Mouse (Mus musculus) heart, postnatal 0 days (tissue): ENCODE results near the gene Megf11. TPM values are rescaled to one million over a fixed set of nuclear protein-coding genes. Genes with fewer than 3 reads are reported as not detected.

Source experiments
- ATAC-seq: fragments of 200-750 bp; cut with Nextera tagmentation; 2 replicates; pipeline ENCODE4 v1.8.0; 2017; ENCODE audit warnings: low read depth, moderate number of reproducible peaks, moderate library complexity; ENCODE audit not compliant: insufficient read depth
- DNase-seq: peaks from one replicate; pipeline ENCODE4 v3.0.0-alpha.2; 2016; ENCODE audit warnings: low spot score
- H3K27ac ChIP-seq: fragments of 300-500 bp; sonication (generic); 2 replicates; pipeline ENCODE4 v1.5.1; 2014; ENCODE audit warnings: low read depth, mild to moderate bottlenecking
- H3K27me3 ChIP-seq: fragments of 300-500 bp; sonication (generic); 2 replicates; pipeline ENCODE4 v1.6.1; 2014; ENCODE audit warnings: low read length, mixed read lengths; ENCODE audit not compliant: control insufficient read depth, insufficient read depth
- H3K36me3 ChIP-seq: fragments of 300-500 bp; sonication (generic); replicated peaks from 2 replicates; pipeline ENCODE4 v1.6.1; 2014; ENCODE audit warnings: low read length, mixed read lengths; ENCODE audit not compliant: control insufficient read depth, insufficient read depth
- H3K4me1 ChIP-seq: fragments of 300-500 bp; sonication (generic); 2 replicates; pipeline ENCODE4 v1.6.1; 2014; ENCODE audit warnings: antibody characterized with exemption; ENCODE audit not compliant: control insufficient read depth, insufficient read depth
- H3K4me2 ChIP-seq: fragments of 300-500 bp; sonication (generic); 2 replicates; pipeline ENCODE4 v1.6.1; 2014; ENCODE audit warnings: low read depth, mild to moderate bottlenecking, low read length, moderate library complexity
- H3K4me3 ChIP-seq: fragments of 300-500 bp; sonication (generic); 2 replicates; pipeline ENCODE4 v1.5.1; 2014; ENCODE audit warnings: low read depth, low read length
- H3K9ac ChIP-seq: fragments of 300-500 bp; sonication (generic); replicated peaks from 2 replicates; pipeline ENCODE4 v1.6.1; 2014; ENCODE audit warnings: low read depth, low read length, mixed read lengths
- H3K9me3 ChIP-seq: fragments of 300-500 bp; sonication (generic); replicated peaks from 2 replicates; pipeline ENCODE4 v1.6.1; 2016; ENCODE audit warnings: low read length; ENCODE audit not compliant: control insufficient read depth
- CTCF ChIP-seq: IDR thresholded peaks from 2 replicates; pipeline ENCODE4 v1.5.1; 2016; ENCODE audit warnings: antibody characterized with exemption, control low read depth, low read depth
- EP300 ChIP-seq: IDR thresholded peaks from 2 replicates; pipeline ENCODE4 v1.6.1; 2016; ENCODE audit warnings: antibody characterized with exemption, low read depth
- WGBS: fragments of 180-500 bp; shearing (Covaris S2); extraction: QIAGEN DNeasy Blood & Tissue Kit; methylation state at CpG from one replicate; pipeline ENCODE4 v1.1.7; 2014; 5-methylcytosine and 5-hydroxymethylcytosine counted together
- polyA plus RNA-seq: library from polyadenylated mRNA; unstranded; fragments of >200 nt; fragmentation: Nextera tagmentation; extraction: Ambion mirVana; gene quantifications from 2 replicates; pipeline ENCODE4 v1.2.1, GENCODE M21; 2015
- total RNA-seq: library from RNA; depleted of rRNA; stranded (reverse); fragments of >200 nt; gene quantifications from 2 replicates; pipeline ENCODE4 v1.2.3, GENCODE M21; 2014; ENCODE audit warnings: low replicate concordance

Megf11 gene
- total and polyA plus RNA-seq, 2 experiments from 2014 or later: 0.18 to 0.23 TPM

- H3K9me3 ChIP-seq: no peaks in the 10 kb centered on the region
- H3K4me3 ChIP-seq: peak overlapping the region; percentile 98
- ATAC-seq: no peak
- H3K27ac ChIP-seq: peak overlapping the region; percentile 98
- DNase-seq: peak; percentile 57
- no peaks in the 10 kb centered on the region for H3K27me3 ChIP-seq
- peaks cover 10% of the 10 kb centered on the region for H3K4me1 ChIP-seq
- peak overlapping the region; percentile 95 for H3K9ac ChIP-seq
- TF ChIP-seq CTCF (no peak), EP300 (no peak)
- H3K4me2 ChIP-seq: peak overlapping the region; percentile 84
- 1% methylated on average over 9 of the region's 9 CpGs for WGBS
- H3K36me3 ChIP-seq: no peaks in the 10 kb centered on the region
These were observed 350.7 kb downstream of the Megf11 start for GRCm38 (mm10) chr9:64736076-64736638.

GRCm38 (mm10) chr9:64736639-64737405 lies 351.4 kb downstream of the Megf11 start:
- peak overlapping the region; percentile 98 for H3K4me3 ChIP-seq
- peaks cover 4% of the 10 kb centered on the region; the same call in 1 of the 2 replicates for H3K4me1 ChIP-seq
- H3K27ac ChIP-seq: peak overlapping the region; percentile 98
- H3K36me3 ChIP-seq: no peaks in the 10 kb centered on the region
- peak overlapping the region; percentile 84 for H3K4me2 ChIP-seq
- ATAC-seq (peak; percentile 69), DNase-seq (peak; percentile 96)
- TF ChIP-seq CTCF: no peak
- peak; percentile 74 for TF ChIP-seq EP300
- no peaks in the 10 kb centered on the region for H3K9me3 ChIP-seq
- peak overlapping the region; percentile 95 for H3K9ac ChIP-seq
- WGBS: under 1% methylated on average over 35 of the region's 35 CpGs
- no peaks in the 10 kb centered on the region for H3K27me3 ChIP-seq

GRCm38 (mm10) chr9:64737406-64738201 lies 352.2 kb downstream of the Megf11 start, which contains the start of gene Rab11a:
Gene Rab11a, minus strand, starts transcription at chr9:64737758.
- TF ChIP-seq EP300 (peak; percentile 78), CTCF (0 out of 2 replicates have a peak, but pooled peaks have one; percentile 15)
- peak; percentile 92 for DNase-seq
- no peaks in the 10 kb centered on the region for H3K9me3 ChIP-seq
- H3K4me2 ChIP-seq: peak within 1 kb of the TSS; percentile 84
- peak within 1 kb of the TSS; percentile 95 for H3K9ac ChIP-seq
- peak within 1 kb of the TSS; percentile 98 for H3K4me3 ChIP-seq
- no peaks in the 10 kb centered on the region for H3K36me3 ChIP-seq
- ATAC-seq: peak; percentile 95
- H3K27ac ChIP-seq: peak within 1 kb of the TSS; percentile 98
- H3K27me3 ChIP-seq: no peaks in the 10 kb centered on the region
- WGBS: under 1% methylated on average over 61 of the region's 61 CpGs
- peaks cover 4% of the 10 kb centered on the region; the same call in 1 of the 2 replicates for H3K4me1 ChIP-seq

GRCm38 (mm10) chr9:64739001-64739400 lies 353.6 kb downstream of the Megf11 start:
- DNase-seq (no peak), ATAC-seq (no peak)
- 72% methylated on average over 2 of the region's 2 CpGs for WGBS
- Histone ChIP-seq H3K4me1 (peaks cover 4% of the 10 kb centered on the region; the same call in 1 of the 2 replicates), H3K9ac (no peak overlapping the region), H3K36me3 (no peaks in the 10 kb centered on the region), H3K4me2 (no peak overlapping the region), H3K4me3 (no peak overlapping the region), H3K9me3 (no peaks in the 10 kb centered on the region), H3K27me3 (no peaks in the 10 kb centered on the region), H3K27ac (no peak overlapping the region)
- no peak for TF ChIP-seq CTCF
- TF ChIP-seq EP300: no peak

GRCm38 (mm10) chr9:64742453-64742852 lies 357.0 kb downstream of the Megf11 start:
- no peak overlapping the region for H3K9ac ChIP-seq
- 59% methylated on average over 1 of the region's 1 CpGs for WGBS
- no peaks in the 10 kb centered on the region for H3K36me3 ChIP-seq
- ATAC-seq: no peak
- DNase-seq: no peak
- H3K4me3 ChIP-seq: no peak overlapping the region
- no peak overlapping the region for H3K4me2 ChIP-seq
- no peaks in the 10 kb centered on the region for H3K9me3 ChIP-seq
- no peak for TF ChIP-seq CTCF
- no peak for TF ChIP-seq EP300
- no peak overlapping the region for H3K27ac ChIP-seq
- H3K27me3 ChIP-seq: no peaks in the 10 kb centered on the region
- H3K4me1 ChIP-seq: no peaks in the 10 kb centered on the region
